Mouse (Mus musculus): ENCODE data around the gene Gfra1. TPM values are rescaled to one million over a fixed set of nuclear protein-coding genes. Genes with fewer than 3 reads are reported as not detected.

Gfra1 gene
- total and polyA plus RNA-seq, 3 experiments, result not detected

DNA sequence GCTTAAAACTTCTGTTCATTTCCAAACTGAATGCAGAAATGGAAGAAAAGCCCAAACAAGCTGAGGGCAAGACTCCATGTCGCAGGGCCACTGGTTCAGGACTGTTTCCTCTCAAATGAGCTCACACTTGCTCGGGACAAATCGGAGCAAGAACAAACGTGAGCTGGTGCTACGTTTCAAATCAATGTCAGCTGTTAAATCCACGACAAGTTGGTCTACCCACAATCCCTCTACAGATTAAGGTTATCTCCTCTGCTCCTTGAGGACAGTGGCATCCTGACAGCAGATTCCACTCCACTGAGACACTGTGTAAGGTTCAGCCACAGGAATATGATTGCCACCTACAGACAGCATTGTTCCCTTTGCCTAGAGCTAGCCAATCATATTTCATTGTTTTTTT, 4.4 kb downstream of the Gfra1 start:
- DNase-seq (ENCODE audit: extremely low read depth), result no peak
- H3K27me3 ChIP-seq (replicated peaks), result peaks cover 7% of the 10 kb centered on the region
- H3K36me3 ChIP-seq (replicated peaks in 1 of 2; ENCODE audit: control insufficient read depth in 1 of 2, insufficient read depth in 1 of 2, low read length in 1 of 2), result no peaks in the 10 kb centered on the region
- H3K9me3 ChIP-seq (replicated peaks; ENCODE audit: low read length), result peaks cover 22% of the 10 kb centered on the region
- H3K4me3 ChIP-seq (replicated peaks in 1 of 3; ENCODE audit: low read depth in 2 of 3, low read length in 2 of 3, poor library complexity in 1 of 3), result no peak overlapping the region
- in situ Hi-C loops (cut with MboI; ENCODE audit: low pct_ligation_motif_present, low pct_unique_long_range_greater_than_20kb, low sequenced_read_pairs), result loop anchor here (25.0 kb wide), 1 partner anchor 389 kb away; no protein-coding TSS in a partner anchor
- H3K79me2 ChIP-seq (replicated peaks; ENCODE audit: control insufficient read depth, extremely low read depth, insufficient read depth, poor library complexity, severe bottlenecking), result no peaks in the 10 kb centered on the region
- H3K27ac ChIP-seq (ENCODE audit: insufficient read depth, low read depth), result no peak overlapping the region
- H3K4me2 ChIP-seq (ENCODE audit: insufficient read depth, low read depth, poor library complexity, severe bottlenecking), result no peak overlapping the region
- no peak overlapping the region for H3K9ac ChIP-seq (ENCODE audit: insufficient read depth, low read depth)
- no peak for TF ChIP-seq ELF1 (IDR thresholded peaks at IDR 0.05; ENCODE audit: low read depth, low read length)
- TF ChIP-seq ZNF384 (IDR thresholded peaks at IDR 0.05; ENCODE audit: low read depth, low read length), result 0 out of 2 replicates have a peak, but pooled peaks have one; percentile 16
- no peak for TF ChIP-seq CHD2 (IDR thresholded peaks at IDR 0.05; ENCODE audit: low read length)
- TF ChIP-seq MAZ (IDR thresholded peaks at IDR 0.05; ENCODE audit: low read depth, low read length), result no peak
- TF ChIP-seq POLR2AphosphoS2 (IDR thresholded peaks at IDR 0.05; ENCODE audit: low read depth, low read length), result no peak
- TF ChIP-seq NRF1 (IDR thresholded peaks at IDR 0.05; ENCODE audit: low read depth, low read length), result no peak
- TF ChIP-seq EP300 (IDR thresholded peaks at IDR 0.05; ENCODE audit: low read length), result no peak
- H3K4me1 ChIP-seq (ENCODE audit: control insufficient read depth in 1 of 2, insufficient read depth in 2 of 2), result 0 out of 4 replicates have a peak, but pooled peaks cover 0 to 5% of the 10 kb centered on the region in 2 experiments
- dilution Hi-C loops (cut with MboI; ENCODE audit: extremely low pct_ligation_motif_present, extremely low pct_unique_long_range_greater_than_20kb, low sequenced_read_pairs), result no loop called here

DNA sequence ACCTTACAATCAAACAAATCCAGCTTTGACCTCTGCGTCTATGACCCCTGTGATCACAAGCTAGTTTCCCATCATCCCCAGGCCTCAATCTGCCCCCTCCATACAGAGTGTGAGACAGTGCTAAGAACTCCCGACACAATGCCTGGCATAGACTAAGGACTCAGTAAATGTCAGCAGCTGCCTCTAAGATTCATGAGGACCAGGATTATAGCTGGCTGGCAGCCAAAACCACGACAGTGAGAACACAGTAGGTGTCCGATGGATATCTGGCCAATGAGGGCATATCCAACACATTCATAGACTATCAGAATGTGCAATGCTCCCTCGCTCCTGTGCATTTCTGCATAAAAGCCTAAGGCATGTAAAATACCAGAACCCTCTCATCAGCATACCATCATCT, 5.0 kb downstream of the Gfra1 start:
- Histone ChIP-seq H3K9me3 (replicated peaks; ENCODE audit: low read length) (peaks cover 22% of the 10 kb centered on the region), H3K9ac (ENCODE audit: insufficient read depth, low read depth) (no peak overlapping the region), H3K27me3 (replicated peaks) (peaks cover 9% of the 10 kb centered on the region), H3K27ac (ENCODE audit: insufficient read depth, low read depth) (no peak overlapping the region), H3K4me3 (replicated peaks in 1 of 3; ENCODE audit: low read depth in 2 of 3, low read length in 2 of 3, poor library complexity in 1 of 3) (no peak overlapping the region), H3K79me2 (replicated peaks; ENCODE audit: control insufficient read depth, extremely low read depth, insufficient read depth, poor library complexity, severe bottlenecking) (no peaks in the 10 kb centered on the region), H3K4me2 (ENCODE audit: insufficient read depth, low read depth, poor library complexity, severe bottlenecking) (no peak overlapping the region), H3K36me3 (replicated peaks in 1 of 2; ENCODE audit: control insufficient read depth in 1 of 2, insufficient read depth in 1 of 2, low read length in 1 of 2) (no peaks in the 10 kb centered on the region), H3K4me1 (ENCODE audit: control insufficient read depth in 1 of 2, insufficient read depth in 2 of 2) (0 out of 4 replicates have a peak, but pooled peaks cover 0 to 5% of the 10 kb centered on the region in 2 experiments)
- no peak for TF ChIP-seq USF2 (conservative IDR thresholded peaks at IDR 0.05; ENCODE audit: low read depth, low read length)
- no peak for TF ChIP-seq ZMIZ1 (IDR thresholded peaks at IDR 0.05; ENCODE audit: low read depth, low read length)
- TF ChIP-seq MAZ (IDR thresholded peaks at IDR 0.05; ENCODE audit: low read depth, low read length), result no peak
- TF ChIP-seq TBP (conservative IDR thresholded peaks at IDR 0.05; ENCODE audit: low read depth, low read length), result no peak
- no peak for TF ChIP-seq GABPA (IDR thresholded peaks at IDR 0.05; ENCODE audit: insufficient replicate concordance, low read depth, low read length)
- no peak for TF ChIP-seq CHD2 (IDR thresholded peaks at IDR 0.05; ENCODE audit: low read length)
- TF ChIP-seq ZNF384 (IDR thresholded peaks at IDR 0.05; ENCODE audit: low read depth, low read length), result no peak
- TF ChIP-seq ELF1 (IDR thresholded peaks at IDR 0.05; ENCODE audit: low read depth, low read length), result no peak
- no peak for TF ChIP-seq RCOR1 (conservative IDR thresholded peaks at IDR 0.05; ENCODE audit: low read depth, low read length)
- TF ChIP-seq PAX5 (IDR thresholded peaks at IDR 0.05; ENCODE audit: low read length), result no peak
- no peak for TF ChIP-seq UBTF (IDR thresholded peaks at IDR 0.05; ENCODE audit: low read depth, low read length)
- no peak for TF ChIP-seq CHD1 (IDR thresholded peaks at IDR 0.05; ENCODE audit: low read depth, low read length)
- TF ChIP-seq MXI1 (IDR thresholded peaks at IDR 0.05; ENCODE audit: low read depth, low read length), result no peak
- TF ChIP-seq ETS1 (conservative IDR thresholded peaks at IDR 0.05; ENCODE audit: low read depth, low read length), result no peak
- no peak for TF ChIP-seq JUN (IDR thresholded peaks at IDR 0.05; ENCODE audit: insufficient read depth, low read depth, low read length)
- no peak for DNase-seq (ENCODE audit: extremely low read depth)
- in situ Hi-C loops (cut with MboI; ENCODE audit: low pct_ligation_motif_present, low pct_unique_long_range_greater_than_20kb, low sequenced_read_pairs), result loop anchor here (25.0 kb wide), 1 partner anchor 388 kb away; no protein-coding TSS in a partner anchor
- dilution Hi-C loops (cut with MboI; ENCODE audit: extremely low pct_ligation_motif_present, extremely low pct_unique_long_range_greater_than_20kb, low sequenced_read_pairs), result no loop called here
